Mouse (Mus musculus) cerebral cortex, adult 2 months (tissue): ENCODE data around the gene Umodl1.

Experiments
- WGBS: fragments of 180-500 bp; shearing (Covaris S2); methylation state at CpG from one replicate; pipeline ENCODE4 v1.1.7; 2018; 5-methylcytosine and 5-hydroxymethylcytosine counted together

The Umodl1 gene

GRCm38 (mm10) chr17:30954340-30954739 is at the start of gene Umodl1:
Gene Umodl1 (plus strand): TSS chr17:30954640.
- WGBS: 84% methylated on average over 10 of the region's 10 CpGs

- WGBS: 69% methylated on average over 4 of the region's 4 CpGs
Measured at GRCm38 (mm10) chr17:30907577-30907976, 46.9 kb upstream of the Umodl1 start.

GRCm38 (mm10) chr17:30910866-30911731 is 43.3 kb upstream of the Umodl1 start:
- WGBS: 66% methylated on average over 27 of the region's 27 CpGs

- WGBS: 57% methylated on average over 8 of the region's 8 CpGs
Measured at GRCm38 (mm10) chr17:30911732-30912088, 42.7 kb upstream of the Umodl1 start.

GRCm38 (mm10) chr17:30912536-30912935 is 41.9 kb upstream of the Umodl1 start:
- 82% methylated on average over 5 of the region's 5 CpGs for WGBS

- WGBS: 47% methylated on average over 4 of the region's 4 CpGs
Measured at GRCm38 (mm10) chr17:30923566-30923965, 30.9 kb upstream of the Umodl1 start.

- 85% methylated on average over 7 of the region's 7 CpGs for WGBS
Measured at GRCm38 (mm10) chr17:30930827-30931226, 23.6 kb upstream of the Umodl1 start.

- 94% methylated on average over 5 of the region's 5 CpGs for WGBS
Measured at GRCm38 (mm10) chr17:30932836-30933235, 21.6 kb upstream of the Umodl1 start.

- 54% methylated on average over 5 of the region's 5 CpGs for WGBS
Measured at GRCm38 (mm10) chr17:30935301-30935700, 19.1 kb upstream of the Umodl1 start.

GRCm38 (mm10) chr17:30938554-30938953 is 15.9 kb upstream of the Umodl1 start:
- WGBS: 56% methylated on average over 9 of the region's 9 CpGs

GRCm38 (mm10) chr17:30948382-30948781 is 6.1 kb upstream of the Umodl1 start:
- 46% methylated on average over 1 of the region's 1 CpGs for WGBS

GRCm38 (mm10) chr17:30950780-30951179 is 3.7 kb upstream of the Umodl1 start:
- under 1% methylated on average over 7 of the region's 7 CpGs for WGBS

GRCm38 (mm10) chr17:30951600-30951999 is 2.8 kb upstream of the Umodl1 start:
- 55% methylated on average over 8 of the region's 8 CpGs for WGBS

- 91% methylated on average over 7 of the region's 7 CpGs for WGBS
Measured at GRCm38 (mm10) chr17:30961936-30962592, 7.6 kb downstream of the Umodl1 start.

- 52% methylated on average over 2 of the region's 2 CpGs for WGBS
Measured at GRCm38 (mm10) chr17:30962880-30963279, 8.4 kb downstream of the Umodl1 start.

GRCm38 (mm10) chr17:30969983-30970382 is 15.5 kb downstream of the Umodl1 start:
- WGBS: 69% methylated on average over 4 of the region's 4 CpGs

- 61% methylated on average over 7 of the region's 7 CpGs for WGBS
Measured at GRCm38 (mm10) chr17:30971877-30972276, 17.4 kb downstream of the Umodl1 start.

- WGBS: 53% methylated on average over 6 of the region's 6 CpGs
Measured at GRCm38 (mm10) chr17:30973332-30973731, 18.9 kb downstream of the Umodl1 start.

- 36% methylated on average over 2 of the region's 2 CpGs for WGBS
Measured at GRCm38 (mm10) chr17:30977290-30977689, 22.9 kb downstream of the Umodl1 start.

GRCm38 (mm10) chr17:30978556-30978955 is 24.1 kb downstream of the Umodl1 start:
- WGBS: 88% methylated on average over 10 of the region's 10 CpGs

GRCm38 (mm10) chr17:30983521-30983920 is 29.1 kb downstream of the Umodl1 start:
- WGBS: 91% methylated on average over 4 of the region's 4 CpGs

- WGBS: 75% methylated on average over 10 of the region's 10 CpGs
Measured at GRCm38 (mm10) chr17:30990254-30990653, 35.8 kb downstream of the Umodl1 start.

GRCm38 (mm10) chr17:30996296-30996695 is 41.9 kb downstream of the Umodl1 start:
- WGBS: 81% methylated on average over 5 of the region's 5 CpGs
